Mouse (Mus musculus): ENCODE measurements around the gene Coq5.

DNA sequence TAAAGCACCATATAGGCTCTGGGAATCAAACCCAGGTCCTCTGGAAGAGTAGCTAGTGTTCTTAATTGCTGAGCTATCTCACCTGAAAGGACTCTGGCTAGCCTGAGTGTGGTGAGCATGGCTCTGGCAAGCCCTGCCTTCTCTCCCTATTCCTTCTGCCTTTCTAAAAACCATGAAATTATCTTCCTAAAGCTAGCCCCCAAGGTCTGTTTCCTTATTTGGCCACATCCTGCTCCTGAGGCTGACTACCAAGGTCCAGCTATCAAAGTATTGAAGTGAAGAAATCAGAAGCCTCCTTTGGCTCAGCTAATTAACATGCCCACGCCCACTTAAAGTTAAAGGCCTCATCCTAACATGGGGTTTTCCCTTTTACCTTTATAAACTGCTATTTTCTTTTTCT, 4.7 kb upstream of the Coq5 start:
- TF ChIP-seq CTCF (IDR thresholded peaks at IDR 0.05; ENCODE audit: borderline replicate concordance, insufficient read depth, low read length) (no peak), POLR2A (IDR thresholded peaks at IDR 0.05; ENCODE audit: low read depth, low read length) (no peak)

Data from embryonic fibroblast, embryonic 13.5 days (primary cell).